Mouse (Mus musculus): ENCODE data around the gene Slc25a11. TPM values are rescaled to one million over a fixed set of nuclear protein-coding genes. Genes with fewer than 3 reads are reported as not detected.
A peak's percentile ranks its signal among the peaks of the same experiment; 100 is the strongest.

The Slc25a11 gene
- polyA plus RNA-seq, 2 experiments = 39.0 to 60.8 TPM

- Histone ChIP-seq H3K9ac (replicated peaks) (no peak overlapping the region), H3K27me3 (ENCODE audit: control insufficient read depth, insufficient read depth, low read length) (no peaks in the 10 kb centered on the region), H3K4me1 (replicated peaks; ENCODE audit: control insufficient read depth in 2 of 2, insufficient read depth in 2 of 2, low read length in 1 of 2) (peaks cover 3 to 4% of the 10 kb centered on the region in 2 experiments; a peak in 2 of 4 replicates), H3K4me2 (ENCODE audit: low read depth) (no peak overlapping the region), H3K9me3 (ENCODE audit: control insufficient read depth, low read length) (no peaks in the 10 kb centered on the region), H3K4me3 (ENCODE audit: insufficient read depth in 1 of 2, low read depth in 2 of 2, low read length in 2 of 2) (no peak overlapping the region), H3K36me3 (replicated peaks; ENCODE audit: control insufficient read depth, insufficient read depth, low read depth) (no peaks in the 10 kb centered on the region), H3K27ac (no peak overlapping the region)
- TF ChIP-seq CTCF (IDR thresholded peaks at IDR 0.05; ENCODE audit: low read depth) (no peak), EP300 (IDR thresholded peaks at IDR 0.05; ENCODE audit: low read depth) (no peak)
- ATAC-seq (ENCODE audit: insufficient read depth) (no peak), DNase-seq (ENCODE audit: low read depth in 3 of 3, low spot score in 3 of 3) (no peak)
- 44% methylated on average over 2 of the region's 2 CpGs for WGBS (ENCODE audit: insufficient replicate concordance)
Observed at GRCm38 (mm10) chr11:70628431-70628830, 18.8 kb downstream of the Slc25a11 start.

- TF ChIP-seq EP300 (IDR thresholded peaks at IDR 0.05; ENCODE audit: low read depth) (no peak), CTCF (IDR thresholded peaks at IDR 0.05; ENCODE audit: low read depth) (no peak)
- DNase-seq (ENCODE audit: low read depth in 3 of 3, low spot score in 3 of 3) (no peak), ATAC-seq (ENCODE audit: insufficient read depth) (no peak)
Observed at GRCm38 (mm10) chr11:70626877-70627276, 20.4 kb downstream of the Slc25a11 start.

GRCm38 (mm10) chr11:70625473-70625872, 21.8 kb downstream of the Slc25a11 start:
- H3K4me1 ChIP-seq (replicated peaks; ENCODE audit: control insufficient read depth in 2 of 2, insufficient read depth in 2 of 2, low read length in 1 of 2) = peaks cover 3 to 6% of the 10 kb centered on the region in 2 experiments; a peak in 2 of 4 replicates
- H3K9me3 ChIP-seq (ENCODE audit: control insufficient read depth, low read length) = no peaks in the 10 kb centered on the region
- H3K4me2 ChIP-seq (ENCODE audit: low read depth) = no peak overlapping the region
- H3K36me3 ChIP-seq (replicated peaks; ENCODE audit: control insufficient read depth, insufficient read depth, low read depth) = no peaks in the 10 kb centered on the region
- no peak overlapping the region for H3K4me3 ChIP-seq (ENCODE audit: insufficient read depth in 1 of 2, low read depth in 2 of 2, low read length in 2 of 2)
- 26% methylated on average over 4 of the region's 4 CpGs for WGBS (ENCODE audit: insufficient replicate concordance)
- ATAC-seq (ENCODE audit: insufficient read depth) (no peak), DNase-seq (ENCODE audit: low read depth in 3 of 3, low spot score in 3 of 3) (no peak)
- H3K27ac ChIP-seq = no peak overlapping the region
- H3K27me3 ChIP-seq (ENCODE audit: control insufficient read depth, insufficient read depth, low read length) = no peaks in the 10 kb centered on the region
- peak; percentile 83 for TF ChIP-seq CTCF (IDR thresholded peaks at IDR 0.05; ENCODE audit: low read depth)
- TF ChIP-seq EP300 (IDR thresholded peaks at IDR 0.05; ENCODE audit: low read depth) = no peak
- H3K9ac ChIP-seq (replicated peaks) = no peak overlapping the region

More at GRCm38 (mm10) chr11:70626877-70627276, 20.4 kb downstream of the Slc25a11 start:
- Histone ChIP-seq H3K27me3 (ENCODE audit: control insufficient read depth, insufficient read depth, low read length) (no peaks in the 10 kb centered on the region), H3K4me2 (ENCODE audit: low read depth) (no peak overlapping the region), H3K4me3 (ENCODE audit: insufficient read depth in 1 of 2, low read depth in 2 of 2, low read length in 2 of 2) (no peak overlapping the region), H3K4me1 (replicated peaks; ENCODE audit: control insufficient read depth in 2 of 2, insufficient read depth in 2 of 2, low read length in 1 of 2) (peaks cover 3 to 8% of the 10 kb centered on the region in 2 experiments; a peak in 2 of 4 replicates), H3K9me3 (ENCODE audit: control insufficient read depth, low read length) (no peaks in the 10 kb centered on the region), H3K9ac (replicated peaks) (no peak overlapping the region), H3K27ac (no peak overlapping the region), H3K36me3 (replicated peaks; ENCODE audit: control insufficient read depth, insufficient read depth, low read depth) (no peaks in the 10 kb centered on the region)
- WGBS (ENCODE audit: insufficient replicate concordance) = 51% methylated on average over 4 of the region's 4 CpGs

- no peaks in the 10 kb centered on the region for H3K9me3 ChIP-seq (ENCODE audit: control insufficient read depth, low read length)
- H3K36me3 ChIP-seq (replicated peaks; ENCODE audit: control insufficient read depth, insufficient read depth, low read depth) = no peaks in the 10 kb centered on the region
- H3K4me2 ChIP-seq (ENCODE audit: low read depth) = no peak overlapping the region
- no peak overlapping the region for H3K4me3 ChIP-seq (ENCODE audit: insufficient read depth in 1 of 2, low read depth in 2 of 2, low read length in 2 of 2)
- WGBS (ENCODE audit: insufficient replicate concordance) = 68% methylated on average over 10 of the region's 10 CpGs
- 0 out of 4 replicates have a peak, but pooled peaks cover 0 to 4% of the 10 kb centered on the region in 2 experiments for H3K4me1 ChIP-seq (replicated peaks; ENCODE audit: control insufficient read depth in 2 of 2, insufficient read depth in 2 of 2, low read length in 1 of 2)
- H3K9ac ChIP-seq (replicated peaks) = no peak overlapping the region
- ATAC-seq (ENCODE audit: insufficient read depth) (no peak), DNase-seq (ENCODE audit: low read depth in 3 of 3, low spot score in 3 of 3) (no peak)
- TF ChIP-seq EP300 (IDR thresholded peaks at IDR 0.05; ENCODE audit: low read depth) = no peak
- peak; percentile 55 for TF ChIP-seq CTCF (IDR thresholded peaks at IDR 0.05; ENCODE audit: low read depth)
- no peak overlapping the region for H3K27ac ChIP-seq
- H3K27me3 ChIP-seq (ENCODE audit: control insufficient read depth, insufficient read depth, low read length) = no peaks in the 10 kb centered on the region
Observed at GRCm38 (mm10) chr11:70623053-70623742, 24.1 kb downstream of the Slc25a11 start.

- no peaks in the 10 kb centered on the region for H3K27me3 ChIP-seq (ENCODE audit: control insufficient read depth, insufficient read depth, low read length)
Observed at GRCm38 (mm10) chr11:70621972-70622814, 25.1 kb downstream of the Slc25a11 start.

More at GRCm38 (mm10) chr11:70621972-70622814, 25.1 kb downstream of the Slc25a11 start:
- TF ChIP-seq EP300 (IDR thresholded peaks at IDR 0.05; ENCODE audit: low read depth) = no peak
- no peak for TF ChIP-seq CTCF (IDR thresholded peaks at IDR 0.05; ENCODE audit: low read depth)
- no peak overlapping the region for H3K4me3 ChIP-seq (ENCODE audit: insufficient read depth in 1 of 2, low read depth in 2 of 2, low read length in 2 of 2)
- no peak overlapping the region for H3K27ac ChIP-seq
- no peak overlapping the region for H3K4me2 ChIP-seq (ENCODE audit: low read depth)
- no peak overlapping the region for H3K9ac ChIP-seq (replicated peaks)
- WGBS (ENCODE audit: insufficient replicate concordance) = 43% methylated on average over 7 of the region's 7 CpGs
- H3K9me3 ChIP-seq (ENCODE audit: control insufficient read depth, low read length) = no peaks in the 10 kb centered on the region
- ATAC-seq (ENCODE audit: insufficient read depth) = peak; percentile 67; the same call in 1 of the 2 replicates
- no peaks in the 10 kb centered on the region for H3K36me3 ChIP-seq (replicated peaks; ENCODE audit: control insufficient read depth, insufficient read depth, low read depth)
- no peak for DNase-seq (ENCODE audit: low read depth in 3 of 3, low spot score in 3 of 3)
- 0 out of 4 replicates have a peak, but pooled peaks cover 0 to 4% of the 10 kb centered on the region in 2 experiments for H3K4me1 ChIP-seq (replicated peaks; ENCODE audit: control insufficient read depth in 2 of 2, insufficient read depth in 2 of 2, low read length in 1 of 2)

Data from liver, embryonic 14.5 days (tissue).